Mouse (Mus musculus): ENCODE results near the gene Ppp2r5b.

- TF ChIP-seq CTCF (IDR thresholded peaks at IDR 0.05; ENCODE audit: insufficient read depth, low read length) (no peak), POLR2A (IDR thresholded peaks at IDR 0.05; ENCODE audit: borderline replicate concordance, extremely low read depth, low read depth, low read length) (no peak)
Measured at GRCm38 (mm10) chr19:6262839-6263433, 27.3 kb upstream of the Ppp2r5b start.

Measured in lung, adult 2 months (tissue).